Mouse (Mus musculus): ENCODE data around the gene Eef1b2. TPM values are rescaled to one million over a fixed set of nuclear protein-coding genes. Genes with fewer than 3 reads are reported as not detected.
A peak's percentile ranks its signal among the peaks of the same experiment; 100 is the strongest.
"Not testable (repeated sequence)": the region's sequence is repeated elsewhere in the genome, so short reads cannot be mapped to it uniquely, and the experiment has no call there.

Eef1b2 gene
- polyA plus RNA-seq (2016; fragmentation: Nextera tagmentation; extraction: Ambion mirVana) = 512 and 606 TPM in 2 replicates

DNA sequence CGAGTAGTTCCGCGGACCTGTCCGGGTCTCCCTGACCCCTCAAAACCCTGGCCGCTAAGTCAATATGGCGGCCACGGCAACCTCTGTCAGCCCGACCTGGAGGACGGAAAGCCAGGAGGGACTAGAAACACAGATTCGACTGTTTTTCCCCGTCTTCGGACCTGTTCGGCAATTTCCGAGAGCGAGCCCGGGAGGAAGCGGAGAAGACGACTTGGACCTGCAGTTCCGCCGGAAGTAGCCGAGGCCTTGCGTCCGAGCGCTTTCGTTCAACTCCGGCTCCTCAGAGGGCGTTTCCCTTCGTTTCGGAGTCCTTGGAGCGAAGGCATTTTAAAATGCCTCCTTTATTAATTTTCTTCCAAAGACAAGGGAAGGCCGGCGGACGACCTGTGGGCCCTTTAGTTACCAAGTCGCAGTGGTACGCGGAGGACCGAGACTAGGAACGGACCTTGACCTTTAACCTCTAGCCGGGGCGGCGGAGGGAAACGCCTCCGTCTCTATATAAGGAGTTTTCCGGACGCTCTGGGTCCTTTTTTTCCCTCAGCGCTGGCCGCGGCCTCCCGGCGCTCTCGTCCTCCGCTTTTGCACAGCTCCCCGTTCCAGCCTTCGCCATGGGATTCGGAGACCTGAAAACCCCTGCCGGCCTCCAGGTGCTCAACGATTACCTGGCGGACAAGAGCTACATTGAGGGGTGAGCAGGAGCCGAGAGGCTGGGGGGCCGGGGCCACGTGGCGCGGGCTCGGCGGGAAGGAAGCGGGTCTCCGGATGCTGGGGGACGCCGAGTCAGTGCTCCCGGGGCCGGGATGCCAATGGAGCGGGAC, at the start of gene Eef1b2, which contains the start of gene Ndufs1:
Eef1b2 (plus strand) TSS at position 222 of the 818 bp plus-strand sequence.
Ndufs1 (minus strand) TSS at position 230 of the 818 bp plus-strand sequence.
- Histone ChIP-seq H3K27me3 (ENCODE audit: insufficient read depth, poor library complexity, severe bottlenecking) (no peaks in the 10 kb centered on the region), H3K36me3 (peaks cover 45% of the 10 kb centered on the region), H3K27ac (peak within 1 kb of the TSS; percentile 98), H3K4me3 (peak within 1 kb of the TSS; percentile 95), H3K4me1 (replicated peaks) (peaks cover 25% of the 10 kb centered on the region), H3K9me3 (no peaks in the 10 kb centered on the region)
- under 1% methylated on average over 72 of the region's 72 CpGs for WGBS
- peak; percentile 98 for DNase-seq (ENCODE audit: low spot score)

DNA sequence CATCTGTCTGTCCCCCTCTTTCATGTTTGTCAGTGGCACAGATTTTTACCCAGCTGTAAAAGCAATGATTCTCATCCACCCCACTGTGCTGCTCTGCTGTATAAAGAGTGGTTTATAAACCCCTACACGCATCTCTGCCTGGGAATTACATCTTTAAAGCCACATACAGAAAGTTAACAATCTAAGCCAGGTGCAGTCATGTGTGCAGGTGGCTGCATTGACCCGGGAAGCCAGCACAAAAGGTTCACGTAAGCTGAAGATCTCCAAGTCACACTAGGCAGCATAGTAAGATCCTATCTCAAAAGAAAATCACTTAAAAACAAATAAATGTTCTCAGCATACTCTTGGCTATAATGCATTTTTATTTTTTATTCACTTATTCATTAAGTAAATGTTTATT, 47.4 kb upstream of the Eef1b2 start:
- no peak overlapping the region; the same call in 1 of the 2 replicates for H3K27ac ChIP-seq
- H3K9me3 ChIP-seq = peaks cover 4% of the 10 kb centered on the region
- H3K36me3 ChIP-seq = peaks cover 30% of the 10 kb centered on the region
- no peak overlapping the region for H3K4me3 ChIP-seq
- DNase-seq (ENCODE audit: low spot score) = no peak
- no peaks in the 10 kb centered on the region for H3K27me3 ChIP-seq (ENCODE audit: insufficient read depth, poor library complexity, severe bottlenecking)
- 45% methylated on average over 3 of the region's 3 CpGs for WGBS
- H3K4me1 ChIP-seq (replicated peaks) = peaks cover 13% of the 10 kb centered on the region

DNA sequence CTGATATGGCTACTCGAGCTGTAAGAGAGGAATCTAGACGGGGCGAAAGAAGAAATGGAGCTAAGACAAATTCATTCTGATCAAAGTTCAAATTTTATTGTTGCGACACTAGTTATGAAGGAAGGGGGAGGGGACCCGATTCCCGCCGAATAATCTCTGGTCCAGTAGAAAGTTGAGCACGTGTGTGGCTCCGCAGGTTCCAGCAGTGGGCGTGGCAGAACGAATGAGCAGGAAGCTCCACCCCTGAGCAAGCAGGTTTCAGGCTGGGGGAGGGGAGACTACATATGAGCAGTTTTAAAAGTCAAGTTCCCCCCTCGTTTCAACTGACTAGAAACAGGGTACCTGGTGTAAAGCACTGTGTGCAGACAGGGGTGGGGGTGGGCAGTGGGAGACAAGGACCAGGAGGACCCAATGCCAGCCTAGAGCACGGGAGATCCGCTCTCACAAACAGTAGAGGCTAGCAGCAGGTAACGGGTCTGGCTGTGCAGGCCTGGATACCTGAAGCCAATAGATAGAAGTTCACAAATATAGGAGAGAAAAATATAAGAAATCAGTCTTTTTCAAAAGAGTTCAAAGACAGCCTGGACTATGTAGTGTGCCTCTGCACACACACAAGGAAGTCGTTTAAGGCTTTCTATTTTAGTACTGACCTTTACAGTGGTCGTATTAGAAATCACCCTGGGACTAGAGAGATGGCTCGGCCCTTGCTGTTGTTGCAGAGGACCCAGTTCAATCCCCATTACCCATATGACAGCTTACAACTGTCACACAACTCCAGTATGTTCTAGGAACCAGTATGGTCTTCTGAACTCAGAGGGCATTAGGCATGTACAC, 46.6 kb upstream of the Eef1b2 start:
- peak overlapping the region; percentile 42 for H3K4me3 ChIP-seq
- H3K9me3 ChIP-seq = peaks cover 4% of the 10 kb centered on the region
- H3K36me3 ChIP-seq = peaks cover 25% of the 10 kb centered on the region
- WGBS = 25% methylated on average over 18 of the region's 18 CpGs
- no peaks in the 10 kb centered on the region for H3K27me3 ChIP-seq (ENCODE audit: insufficient read depth, poor library complexity, severe bottlenecking)
- peaks cover 13% of the 10 kb centered on the region for H3K4me1 ChIP-seq (replicated peaks)
- peak; percentile 20 for DNase-seq (ENCODE audit: low spot score)
- H3K27ac ChIP-seq = peak overlapping the region; percentile 68; the same call in 1 of the 2 replicates

DNA sequence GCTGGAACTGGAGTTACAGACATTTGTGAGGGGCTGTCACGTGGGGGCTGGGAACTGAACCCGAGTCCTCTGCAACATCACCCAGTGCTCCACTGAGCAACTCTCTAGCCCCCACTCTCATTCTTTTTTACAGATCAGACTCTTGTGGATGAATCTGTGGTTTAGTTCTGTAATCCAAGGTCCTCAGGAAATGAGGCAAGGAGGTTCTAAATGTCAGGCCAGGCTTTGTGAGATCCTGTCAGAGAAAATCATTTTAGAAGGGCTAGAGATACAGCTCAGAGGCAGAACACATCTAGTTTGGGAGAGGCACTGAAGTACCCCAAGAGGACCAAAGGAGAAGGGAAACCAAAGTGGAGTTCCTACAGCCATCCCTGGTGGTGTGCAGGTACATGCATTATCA, 45.7 kb upstream of the Eef1b2 start:
- Histone ChIP-seq H3K4me3 (no peak overlapping the region), H3K36me3 (peaks cover 16% of the 10 kb centered on the region), H3K27ac (no peak overlapping the region), H3K9me3 (peaks cover 4% of the 10 kb centered on the region), H3K4me1 (replicated peaks) (peaks cover 16% of the 10 kb centered on the region), H3K27me3 (ENCODE audit: insufficient read depth, poor library complexity, severe bottlenecking) (no peaks in the 10 kb centered on the region)
- WGBS = 90% methylated on average over 2 of the region's 2 CpGs
- DNase-seq (ENCODE audit: low spot score) = no peak

DNA sequence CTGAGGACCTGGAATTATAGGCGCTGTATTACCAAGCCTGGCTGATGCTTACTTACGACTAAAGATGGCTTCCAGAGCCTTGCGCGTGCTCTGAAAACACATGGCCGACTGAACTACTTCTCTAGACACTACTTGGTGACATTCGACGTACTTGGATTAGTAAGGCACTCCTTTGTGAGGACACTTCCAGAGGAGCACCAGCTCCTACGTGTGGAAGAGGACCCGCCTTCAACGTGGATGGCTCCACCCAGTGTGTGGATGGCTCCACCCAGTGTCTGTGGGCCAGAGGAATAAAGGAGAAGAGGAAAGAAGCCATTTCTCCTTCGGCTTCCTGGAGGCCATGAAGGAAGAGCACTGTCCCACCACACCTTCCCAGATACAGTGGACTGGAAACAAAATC, 44.9 kb upstream of the Eef1b2 start:
- WGBS = 92% methylated on average over 11 of the region's 11 CpGs

DNA sequence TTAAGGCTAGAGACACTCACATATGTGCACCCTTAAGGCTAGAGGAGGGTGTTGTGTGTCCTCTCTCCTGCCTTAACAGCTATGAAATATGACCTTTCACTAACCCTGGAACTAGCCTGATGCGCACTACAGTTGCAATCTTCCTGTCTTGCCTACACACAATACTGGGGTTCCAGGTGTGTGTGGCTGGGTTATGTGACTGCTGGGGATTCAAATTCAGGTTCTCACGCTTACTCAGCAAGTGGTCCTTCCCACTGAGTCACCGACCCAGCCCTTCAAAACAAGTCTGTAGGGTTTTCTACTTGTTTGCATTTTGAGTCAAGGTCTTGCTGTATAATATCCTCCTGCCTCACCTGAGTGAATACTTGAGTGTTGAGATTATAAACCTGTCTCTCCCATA, 42.1 kb upstream of the Eef1b2 start:
- DNase-seq (ENCODE audit: low spot score) = no peak
- 82% methylated on average over 3 of the region's 3 CpGs for WGBS
- Histone ChIP-seq H3K27ac (no peak overlapping the region), H3K36me3 (peaks cover 11% of the 10 kb centered on the region), H3K4me1 (replicated peaks) (peaks cover 15% of the 10 kb centered on the region), H3K27me3 (ENCODE audit: insufficient read depth, poor library complexity, severe bottlenecking) (no peaks in the 10 kb centered on the region), H3K4me3 (no peak overlapping the region), H3K9me3 (no peaks in the 10 kb centered on the region)

More for the DNA sequence above, 44.9 kb upstream of the Eef1b2 start:
- Histone ChIP-seq H3K9me3 (peaks cover 4% of the 10 kb centered on the region), H3K27me3 (ENCODE audit: insufficient read depth, poor library complexity, severe bottlenecking) (no peaks in the 10 kb centered on the region), H3K4me3 (no peak overlapping the region), H3K36me3 (peaks cover 10% of the 10 kb centered on the region; the same call in 1 of the 2 replicates), H3K4me1 (replicated peaks) (peaks cover 19% of the 10 kb centered on the region), H3K27ac (no peak overlapping the region)
- no peak for DNase-seq (ENCODE audit: low spot score)

DNA sequence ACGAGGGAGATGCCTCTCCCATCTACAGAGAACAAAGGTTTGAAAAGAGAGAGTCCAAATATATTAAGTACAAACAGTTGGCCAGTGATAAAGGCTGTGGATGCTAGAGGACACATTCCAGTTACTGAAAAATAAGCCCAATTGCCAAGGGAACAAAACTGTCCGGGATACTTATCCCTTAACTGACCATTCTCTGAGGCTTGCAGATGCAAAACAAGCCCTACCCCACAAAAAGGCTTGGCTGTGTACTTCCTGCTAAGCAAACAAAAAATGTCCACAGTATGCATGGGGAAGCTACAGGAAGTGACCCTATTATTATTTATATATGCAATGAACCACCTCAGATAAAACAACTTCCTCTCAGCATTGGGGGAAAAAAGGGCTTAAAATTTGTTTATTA, 38.7 kb upstream of the Eef1b2 start:
- Histone ChIP-seq H3K27me3 (ENCODE audit: insufficient read depth, poor library complexity, severe bottlenecking) (no peaks in the 10 kb centered on the region), H3K36me3 (peaks cover 44% of the 10 kb centered on the region), H3K27ac (no peak overlapping the region), H3K4me3 (no peak overlapping the region), H3K4me1 (replicated peaks) (peaks cover 6% of the 10 kb centered on the region; the same call in 1 of the 2 replicates), H3K9me3 (no peaks in the 10 kb centered on the region)
- DNase-seq (ENCODE audit: low spot score) = no peak
- 84% methylated on average over 2 of the region's 2 CpGs for WGBS

DNA sequence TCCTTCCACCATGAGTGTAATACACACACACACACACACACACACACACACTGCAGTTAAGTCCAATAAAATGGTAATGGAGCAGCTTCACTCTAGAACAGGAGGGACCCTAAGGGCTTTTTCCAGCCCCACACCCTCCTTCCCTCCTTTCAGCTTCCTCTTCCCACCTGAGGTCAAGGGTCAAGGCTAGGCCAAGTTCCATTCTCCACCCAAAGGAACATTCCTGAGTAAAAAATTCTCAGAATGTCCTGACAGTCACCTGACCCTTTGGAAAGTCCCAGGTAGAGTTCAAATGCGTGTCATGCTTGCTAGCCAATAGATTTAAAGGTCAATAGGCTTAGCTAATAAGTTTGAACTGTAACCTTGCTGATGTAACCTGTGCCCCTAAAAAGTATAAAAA, 38.0 kb upstream of the Eef1b2 start:
- not testable (repeated sequence) for H3K4me3 ChIP-seq
- WGBS = 92% methylated on average over 1 of the region's 1 CpGs
- H3K36me3 ChIP-seq = peaks cover 50% of the 10 kb centered on the region

DNA sequence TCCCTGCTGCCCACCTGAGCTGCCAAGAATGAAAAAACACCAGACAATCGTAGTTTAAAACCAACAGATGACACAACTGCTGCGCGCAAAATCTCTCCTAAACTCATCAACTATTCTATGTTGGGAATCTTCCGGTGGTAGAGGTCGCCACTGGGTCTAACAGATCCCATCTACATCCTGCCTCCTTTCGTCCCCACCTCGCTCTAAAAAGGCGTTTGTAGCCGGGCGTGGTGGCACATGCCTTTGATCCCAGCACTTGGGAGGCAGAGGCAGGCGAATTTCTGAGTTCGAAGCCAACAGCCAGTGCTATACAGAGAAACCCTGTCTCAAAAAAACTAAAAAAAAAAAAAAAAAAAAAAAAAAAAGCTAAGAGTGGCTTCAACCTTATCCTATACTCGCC, 36.4 kb upstream of the Eef1b2 start:
- H3K27ac ChIP-seq = no peak overlapping the region
- H3K36me3 ChIP-seq = peaks cover 67% of the 10 kb centered on the region
- WGBS = 94% methylated on average over 13 of the region's 13 CpGs

More for the DNA sequence above, 38.0 kb upstream of the Eef1b2 start:
- H3K27me3 ChIP-seq (ENCODE audit: insufficient read depth, poor library complexity, severe bottlenecking); H3K4me1 ChIP-seq (replicated peaks); H3K9me3 ChIP-seq; H3K27ac ChIP-seq; DNase-seq (ENCODE audit: low spot score): not testable (repeated sequence)

DNA sequence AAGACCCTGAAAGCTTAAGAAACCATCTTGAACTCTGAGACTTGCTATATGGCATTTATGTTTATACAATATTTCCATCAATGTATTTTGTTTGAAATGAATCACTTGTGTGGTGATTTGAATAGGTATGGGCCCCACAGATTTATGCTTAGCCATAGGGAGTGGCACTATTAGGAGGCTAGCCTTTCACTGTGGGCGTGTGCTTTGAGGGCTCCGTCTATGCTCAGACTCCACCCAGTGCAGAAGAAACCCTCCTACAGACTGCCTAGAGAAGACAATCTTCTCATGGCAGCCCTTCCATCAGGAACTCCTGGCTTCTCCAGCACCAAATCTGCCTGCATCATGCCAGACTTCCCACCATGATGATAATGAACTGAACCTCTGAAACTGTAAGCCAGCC, 8.0 kb upstream of the Eef1b2 start:
- 92% methylated on average over 2 of the region's 2 CpGs for WGBS
- Histone ChIP-seq H3K36me3 (peaks cover 90% of the 10 kb centered on the region), H3K27ac (no peak overlapping the region), H3K9me3 (no peaks in the 10 kb centered on the region), H3K27me3 (ENCODE audit: insufficient read depth, poor library complexity, severe bottlenecking) (no peaks in the 10 kb centered on the region), H3K4me1 (replicated peaks) (no peaks in the 10 kb centered on the region), H3K4me3 (no peak overlapping the region)
- no peak for DNase-seq (ENCODE audit: low spot score)

More for the DNA sequence above, 36.4 kb upstream of the Eef1b2 start:
- DNase-seq (ENCODE audit: low spot score) = no peak
- no peak overlapping the region for H3K4me3 ChIP-seq
- no peaks in the 10 kb centered on the region for H3K27me3 ChIP-seq (ENCODE audit: insufficient read depth, poor library complexity, severe bottlenecking)
- H3K4me1 ChIP-seq (replicated peaks) = peaks cover 6% of the 10 kb centered on the region; the same call in 1 of the 2 replicates
- H3K9me3 ChIP-seq = no peaks in the 10 kb centered on the region

DNA sequence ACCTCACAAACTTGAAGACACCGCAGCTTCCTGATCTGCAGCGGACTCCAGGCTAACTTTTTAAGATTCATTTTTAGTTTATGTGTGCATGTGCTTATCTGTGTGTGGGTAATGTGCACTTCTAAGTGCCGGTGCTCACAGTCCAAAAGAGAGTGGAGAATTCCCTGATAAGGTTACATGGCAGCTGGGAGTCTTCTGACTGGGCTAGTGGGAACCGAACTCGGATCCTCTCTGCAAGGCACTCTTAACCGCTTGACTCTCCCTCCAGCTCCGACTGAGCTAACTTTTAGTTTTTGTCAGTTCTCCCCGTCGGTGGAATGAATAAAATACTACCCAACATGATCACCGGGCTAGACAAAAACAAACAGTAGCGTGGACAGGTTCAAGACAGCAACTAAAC, 772 bp upstream of the Eef1b2 start:
- no peak for DNase-seq (ENCODE audit: low spot score)
- 11% methylated on average over 11 of the region's 11 CpGs for WGBS
- Histone ChIP-seq H3K27ac (peak overlapping the region; percentile 98), H3K4me1 (replicated peaks) (peaks cover 25% of the 10 kb centered on the region), H3K36me3 (peaks cover 50% of the 10 kb centered on the region), H3K9me3 (no peaks in the 10 kb centered on the region), H3K4me3 (peak overlapping the region; percentile 95), H3K27me3 (ENCODE audit: insufficient read depth, poor library complexity, severe bottlenecking) (no peaks in the 10 kb centered on the region)

DNA sequence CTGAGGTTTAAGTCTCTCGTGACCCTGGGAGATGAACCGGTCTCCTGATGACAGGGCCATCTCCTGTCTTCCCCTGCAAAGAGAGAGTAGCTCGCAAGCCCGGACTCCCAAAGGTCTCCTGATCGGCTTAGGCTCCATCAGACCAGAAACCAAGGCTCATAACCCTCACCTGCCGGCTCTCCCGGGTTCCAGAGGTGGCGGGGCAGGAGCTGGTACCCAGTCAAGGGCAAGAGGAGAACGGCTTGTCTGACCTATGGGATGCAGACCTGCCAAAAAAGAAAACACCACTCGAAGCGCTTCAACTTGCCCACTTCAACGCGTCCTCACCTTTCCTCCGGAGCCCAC, 394 bp upstream of the Eef1b2 start:
- WGBS = under 1% methylated on average over 14 of the region's 14 CpGs
- peaks cover 25% of the 10 kb centered on the region for H3K4me1 ChIP-seq (replicated peaks)
- no peaks in the 10 kb centered on the region for H3K27me3 ChIP-seq (ENCODE audit: insufficient read depth, poor library complexity, severe bottlenecking)
- peaks cover 47% of the 10 kb centered on the region for H3K36me3 ChIP-seq
- peak overlapping the region; percentile 95 for H3K4me3 ChIP-seq
- H3K9me3 ChIP-seq = no peaks in the 10 kb centered on the region
- DNase-seq (ENCODE audit: low spot score) = no peak
- H3K27ac ChIP-seq = peak overlapping the region; percentile 98

DNA sequence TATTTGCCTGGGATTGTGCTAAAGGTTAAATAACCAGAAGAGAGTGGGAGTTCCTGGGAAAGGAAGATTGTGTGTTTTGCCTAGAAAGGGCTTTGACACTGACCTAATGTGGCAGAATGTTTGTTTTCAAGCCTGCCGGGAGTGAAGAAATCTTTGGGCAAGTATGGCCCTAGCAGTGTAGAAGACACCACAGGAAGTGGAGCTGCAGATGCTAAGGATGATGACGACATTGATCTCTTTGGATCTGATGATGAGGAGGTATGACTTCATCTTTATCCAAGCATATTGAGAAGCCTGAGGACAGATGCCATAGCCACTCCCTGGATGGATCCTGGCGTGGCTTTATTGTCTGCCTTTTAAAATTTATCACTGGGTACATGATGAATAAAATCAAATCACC, 1.7 kb downstream of the Eef1b2 start:
- WGBS = 77% methylated on average over 3 of the region's 3 CpGs
- Histone ChIP-seq H3K4me3 (peak overlapping the region; percentile 95), H3K27ac (peak overlapping the region; percentile 98; the same call in 1 of the 2 replicates), H3K36me3 (peaks cover 41% of the 10 kb centered on the region), H3K27me3 (ENCODE audit: insufficient read depth, poor library complexity, severe bottlenecking) (no peaks in the 10 kb centered on the region), H3K9me3 (no peaks in the 10 kb centered on the region), H3K4me1 (replicated peaks) (peaks cover 25% of the 10 kb centered on the region)
- no peak for DNase-seq (ENCODE audit: low spot score)

Measured in hindbrain, embryonic 10.5 days (tissue).